Mouse (Mus musculus): ENCODE measurements around the gene Lnpk. TPM values are rescaled to one million over a fixed set of nuclear protein-coding genes. Genes with fewer than 3 reads are reported as not detected.

The Lnpk gene
- 12.2 TPM for polyA plus RNA-seq (2014; fragmentation: Illumina TruSeq; extraction: RNeasy Lipid Tissue Mini Kit (QIAGEN cat#74804); ENCODE audit: low read depth, low replicate concordance)

DNA sequence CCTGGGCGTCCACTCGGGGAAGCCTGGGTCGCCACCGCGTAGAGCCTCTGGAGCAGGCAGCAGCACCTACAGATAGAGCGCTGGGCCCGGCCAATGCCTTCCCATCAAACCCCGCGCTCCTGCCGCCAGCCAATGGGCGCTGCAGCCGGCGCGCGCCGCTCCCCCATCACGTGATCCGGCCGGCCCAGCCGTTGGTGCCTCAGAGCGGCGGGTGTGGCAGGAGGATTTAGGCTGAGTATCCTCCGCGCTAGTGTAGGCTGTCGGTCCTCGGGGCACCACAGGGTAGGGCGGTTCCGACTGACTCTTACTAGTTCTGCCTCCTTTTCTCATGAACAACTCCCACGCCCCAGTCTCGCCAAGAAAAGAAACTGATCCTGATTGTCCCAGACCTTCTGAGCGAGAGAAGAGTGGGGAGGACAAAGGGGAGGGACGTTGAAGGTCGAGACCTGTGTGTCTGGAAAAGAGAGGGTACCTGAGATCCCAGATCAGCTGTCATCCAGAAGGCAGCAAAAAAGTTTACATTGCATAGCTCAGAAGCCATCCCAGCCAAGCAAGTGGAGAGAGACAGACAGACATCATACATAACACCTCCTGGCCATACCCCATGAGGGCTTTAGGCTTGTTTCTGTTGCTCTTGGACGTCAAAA lies at the start of gene Lnpk:
Lnpk (minus strand) TSS at position 593 of the 647 bp plus-strand sequence.

Other genes starting within 250 kb of the Lnpk start
- gene Evx2, start 80.1 kb upstream of the Lnpk start, polyA plus RNA-seq (2014; fragmentation: Illumina TruSeq; extraction: RNeasy Lipid Tissue Mini Kit (QIAGEN cat#74804); ENCODE audit: low read depth, low replicate concordance): not detected
- gene Hoxd13, start 88.9 kb upstream of the Lnpk start, polyA plus RNA-seq (2014; fragmentation: Illumina TruSeq; extraction: RNeasy Lipid Tissue Mini Kit (QIAGEN cat#74804); ENCODE audit: low read depth, low replicate concordance): not detected
- not detected for gene Hoxd12, start 95.6 kb upstream of the Lnpk start, polyA plus RNA-seq (2014; fragmentation: Illumina TruSeq; extraction: RNeasy Lipid Tissue Mini Kit (QIAGEN cat#74804); ENCODE audit: low read depth, low replicate concordance)
- gene Hoxd11, start 100.1 kb upstream of the Lnpk start, polyA plus RNA-seq (2014; fragmentation: Illumina TruSeq; extraction: RNeasy Lipid Tissue Mini Kit (QIAGEN cat#74804); ENCODE audit: low read depth, low replicate concordance): not detected
- not detected for gene Hoxd10, start 112.5 kb upstream of the Lnpk start, polyA plus RNA-seq (2014; fragmentation: Illumina TruSeq; extraction: RNeasy Lipid Tissue Mini Kit (QIAGEN cat#74804); ENCODE audit: low read depth, low replicate concordance)
- gene Hoxd9, start 118.3 kb upstream of the Lnpk start, polyA plus RNA-seq (2014; fragmentation: Illumina TruSeq; extraction: RNeasy Lipid Tissue Mini Kit (QIAGEN cat#74804); ENCODE audit: low read depth, low replicate concordance): 0.21 TPM
- gene Hoxd8, start 125.2 kb upstream of the Lnpk start, polyA plus RNA-seq (2014; fragmentation: Illumina TruSeq; extraction: RNeasy Lipid Tissue Mini Kit (QIAGEN cat#74804); ENCODE audit: low read depth, low replicate concordance): 0.21 TPM
- not detected for gene Hoxd3, start 132.5 kb upstream of the Lnpk start, polyA plus RNA-seq (2014; fragmentation: Illumina TruSeq; extraction: RNeasy Lipid Tissue Mini Kit (QIAGEN cat#74804); ENCODE audit: low read depth, low replicate concordance)
- gene Hoxd4, start 132.5 kb upstream of the Lnpk start, polyA plus RNA-seq (2014; fragmentation: Illumina TruSeq; extraction: RNeasy Lipid Tissue Mini Kit (QIAGEN cat#74804); ENCODE audit: low read depth, low replicate concordance): 0.31 TPM
- not detected for gene Gm28230, start 147.3 kb upstream of the Lnpk start, polyA plus RNA-seq (2014; fragmentation: Illumina TruSeq; extraction: RNeasy Lipid Tissue Mini Kit (QIAGEN cat#74804); ENCODE audit: low read depth, low replicate concordance)
- gene Hoxd1, start 183.5 kb upstream of the Lnpk start, polyA plus RNA-seq (2014; fragmentation: Illumina TruSeq; extraction: RNeasy Lipid Tissue Mini Kit (QIAGEN cat#74804); ENCODE audit: low read depth, low replicate concordance): not detected
- gene Mtx2, start 246.4 kb upstream of the Lnpk start, polyA plus RNA-seq (2014; fragmentation: Illumina TruSeq; extraction: RNeasy Lipid Tissue Mini Kit (QIAGEN cat#74804); ENCODE audit: low read depth, low replicate concordance): 127 TPM